In the genomic region with DNA sequence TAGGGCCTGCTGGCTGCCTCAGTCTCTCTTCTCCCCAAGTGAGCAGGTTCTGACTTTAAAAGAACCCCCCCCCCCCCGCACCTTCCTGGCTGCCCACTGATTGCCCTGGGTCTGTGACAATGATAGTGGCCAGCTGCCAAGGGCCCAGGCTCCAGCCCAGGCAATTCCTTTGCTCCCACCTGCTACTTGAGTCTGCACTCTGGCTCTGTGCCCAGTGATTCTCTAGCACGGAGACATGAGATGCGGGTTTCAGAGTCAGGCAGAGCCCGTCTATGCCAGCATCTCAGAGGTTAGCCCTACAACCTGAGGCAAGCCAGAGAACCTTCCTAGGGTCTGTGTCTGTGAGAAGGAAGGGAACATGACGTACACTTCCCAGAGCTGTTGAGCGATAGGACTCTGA, we compare ENCODE assay signal across 10 mouse cellular contexts.
DNase-seq lines count a peak whose midpoint lies in the region; ATAC-seq lines count a peak whose summit lies in the region.
"Had no signal": no experiment of that assay in that cellular context is flagged by ENCODE, and none has a peak within 500 bp of the region (broad histone marks: within the 10 kb centered on the region; RNA-seq: fewer than 3 reads in every experiment).

No protein-coding gene starts in this region.

- no peaks in the 10 kb centered on the region for H3K36me3 ChIP-seq in forebrain, embryonic 14.5 days (ENCODE audit: control insufficient read depth, insufficient read depth, low read length)
- H3K36me3 ChIP-seq in forebrain, embryonic 15.5 days: no peaks in the 10 kb centered on the region

- no peak overlapping the region for H3K4me3 ChIP-seq in forebrain, embryonic 14.5 days (ENCODE audit: low read depth, low read length)
- H3K4me3 ChIP-seq in forebrain, embryonic 15.5 days: no peak overlapping the region
- H3K4me3 ChIP-seq: megakaryocyte, embryonic 14.5 days had no signal

- no peak overlapping the region for H3K4me2 ChIP-seq in forebrain, embryonic 14.5 days (ENCODE audit: low read length)
- no peak overlapping the region for H3K4me2 ChIP-seq in forebrain, embryonic 15.5 days (replicated peaks)

- ATAC-seq in forebrain, embryonic 14.5 days: peak; percentile 65
- ATAC-seq in forebrain, embryonic 15.5 days (replicated peaks): no peak

- H3K27me3 ChIP-seq in forebrain, embryonic 14.5 days (replicated peaks; ENCODE audit: control insufficient read depth, insufficient read depth, low read length): no peaks in the 10 kb centered on the region
- H3K27me3 ChIP-seq in forebrain, embryonic 15.5 days: no peaks in the 10 kb centered on the region

- H3K9ac ChIP-seq in forebrain, embryonic 14.5 days (ENCODE audit: low read length): no peak overlapping the region
- H3K9ac ChIP-seq in forebrain, embryonic 15.5 days (replicated peaks): no peak overlapping the region

- 29% methylated on average over 6 of the region's 6 CpGs for WGBS in forebrain, embryonic 14.5 days
- WGBS in forebrain, embryonic 15.5 days: 31% methylated on average over 6 of the region's 6 CpGs

- no peaks in the 10 kb centered on the region for H3K9me3 ChIP-seq in forebrain, embryonic 14.5 days (replicated peaks; ENCODE audit: control insufficient read depth, low read length)
- H3K9me3 ChIP-seq in forebrain, embryonic 15.5 days: no peaks in the 10 kb centered on the region

- H3K27ac ChIP-seq in forebrain, embryonic 14.5 days (ENCODE audit: low read depth, low read length): no peak overlapping the region
- H3K27ac ChIP-seq in forebrain, embryonic 15.5 days (replicated peaks): no peak overlapping the region

- H3K4me1 ChIP-seq in forebrain, embryonic 14.5 days (ENCODE audit: control insufficient read depth, insufficient read depth, low read length): peaks cover 16% of the 10 kb centered on the region
- H3K4me1 ChIP-seq in forebrain, embryonic 15.5 days: peaks cover 18% of the 10 kb centered on the region

- DNase-seq in forebrain, embryonic 14.5 days (ENCODE audit: low spot score): peak; percentile 79
- DNase-seq in lung, adult 18-20 months: peak; percentile 9 to 21
- DNase-seq in lung, postnatal 25 days (ENCODE audit: low spot score): no peak
- DNase-seq in cerebellum, adult 9-11 months: peak; percentile 81
- peak; percentile 57 for DNase-seq in lung, postnatal 14 days
- no peak for DNase-seq in natural killer cell, adult 2 months (ENCODE audit: low spot score in 2 of 2)
- DNase-seq in thymus, postnatal 14 days: no peak
- DNase-seq: adrenal gland, adult 2 months had no signal

Comparison
In these comparisons a context has a peak if more than half of its experiments do, and no peak if none do; other contexts are left out.
1. DNase-seq: peak in forebrain, embryonic 14.5 days (single experiment), lung, adult 18-20 months (2 of 2), cerebellum, adult 9-11 months (single experiment) and lung, postnatal 14 days (single experiment); none in lung, postnatal 25 days (single experiment), natural killer cell, adult 2 months (0 of 2) and thymus, postnatal 14 days (single experiment).